Mouse (Mus musculus) MEL (cell line): ENCODE measurements around the gene Ccdc88c.

Experiments used
- CTCF ChIP-seq, 3 experiments: IDR thresholded peaks in 2 of 3; conservative IDR thresholded peaks in 1 of 3; 2 replicates each; pipeline ENCODE4 v1.5.1; 2011 to 2012; ENCODE audit warnings: low read length in 3 of 3, low read depth in 2 of 3, mild to moderate bottlenecking in 2 of 3, improper control_type of control experiment in 1 of 3, inconsistent platforms in 1 of 3, mixed read lengths in 1 of 3, moderate library complexity in 1 of 3; ENCODE audit not compliant: control insufficient read depth in 1 of 3, insufficient read depth in 1 of 3, poor library complexity in 1 of 3, severe bottlenecking in 1 of 3
- POLR2A ChIP-seq, 2 experiments: IDR thresholded peaks; 2 replicates each; pipeline ENCODE4 v1.6.1; 2011 to 2012; ENCODE audit warnings: low read length in 2 of 2, mild to moderate bottlenecking in 2 of 2, control low read depth in 1 of 2, improper control_type of control experiment in 1 of 2, low read depth in 1 of 2, moderate library complexity in 1 of 2; ENCODE audit not compliant: control insufficient read depth in 1 of 2, insufficient read depth in 1 of 2, poor library complexity in 1 of 2
- SIN3A ChIP-seq: IDR thresholded peaks from 2 replicates; pipeline ENCODE4 v1.6.1; 2012; ENCODE audit warnings: low read length, improper control_type of control experiment, inconsistent platforms
- SMC3 ChIP-seq: IDR thresholded peaks from 2 replicates; pipeline ENCODE4 v1.6.1; 2011; ENCODE audit warnings: low read depth, low read length, improper control_type of control experiment

DNA sequence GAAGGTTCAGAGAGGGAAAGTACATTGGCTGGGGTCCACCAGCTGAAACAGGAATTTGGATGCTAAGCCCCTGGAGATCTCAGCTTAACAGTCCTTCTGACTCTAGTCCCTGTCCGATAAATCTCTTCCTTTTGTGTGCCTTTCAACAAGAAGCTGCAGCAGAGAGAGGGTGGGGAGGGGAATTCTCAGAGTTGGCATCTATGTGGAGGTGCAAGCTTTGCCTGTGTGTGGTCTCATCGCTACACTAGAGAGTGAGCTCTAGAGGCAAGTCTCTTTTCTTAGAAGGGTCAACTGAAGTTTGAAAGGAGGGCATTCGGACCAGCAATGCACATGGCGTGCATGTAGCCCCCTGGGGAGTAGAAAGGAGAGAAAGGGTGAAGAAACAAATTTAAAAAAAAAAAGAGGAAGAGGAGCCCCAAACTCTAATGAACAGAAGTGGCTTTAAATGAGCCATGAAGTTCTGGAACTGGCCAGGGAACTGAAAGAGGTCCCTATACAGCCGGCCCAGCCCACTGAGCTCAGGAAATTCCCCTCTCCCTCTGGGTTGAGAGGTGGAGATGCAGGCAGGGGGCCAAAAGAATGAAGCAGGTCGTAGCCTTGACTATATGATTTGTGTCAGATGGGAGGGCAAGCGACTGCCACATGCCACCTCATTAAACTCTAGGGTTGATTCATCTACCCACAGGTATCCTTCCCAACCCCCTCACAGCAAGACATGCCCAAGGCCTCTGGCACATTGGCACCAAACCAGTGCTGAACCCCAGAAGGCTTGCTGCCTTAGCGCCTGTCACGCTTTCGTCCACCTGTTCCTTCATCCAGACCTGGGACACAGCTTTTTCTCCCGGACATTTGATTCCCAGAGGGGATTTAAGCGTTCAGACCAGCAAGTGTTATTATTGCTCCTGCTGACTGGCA, 130.9 kb downstream of the Ccdc88c start:
- TF ChIP-seq CTCF (IDR thresholded peaks at IDR 0.05 in 2 of 3, conservative IDR thresholded peaks at IDR 0.05 in 1 of 3; ENCODE audit: control insufficient read depth in 1 of 3, insufficient read depth in 1 of 3, low read depth in 2 of 3, low read length in 3 of 3, poor library complexity in 1 of 3, severe bottlenecking in 1 of 3) = no peak
- TF ChIP-seq POLR2A (IDR thresholded peaks at IDR 0.05; ENCODE audit: control insufficient read depth in 1 of 2, insufficient read depth in 1 of 2, low read depth in 1 of 2, low read length in 2 of 2, poor library complexity in 1 of 2) = no peak
- TF ChIP-seq SIN3A = no peak
- TF ChIP-seq SMC3 = no peak
